Mouse (Mus musculus) cerebellum, adult 2 months (tissue): ENCODE results near the gene Nav3. TPM values are rescaled to one million over a fixed set of nuclear protein-coding genes. Genes with fewer than 3 reads are reported as not detected.

Experiments
- DNase-seq, 2 experiments: peaks; one replicate each; pipeline ENCODE4 v3.0.0; 2021
- H3K27ac ChIP-seq: fragments of 200-500 bp; 2 replicates; pipeline ENCODE4 v1.5.1; 2012; ENCODE audit warnings: low read length, control low read depth, inconsistent platforms; ENCODE audit not compliant: insufficient read depth
- H3K27me3 ChIP-seq: fragments of 200-500 bp; 2 replicates; pipeline ENCODE4 v1.6.1; 2012; ENCODE audit warnings: inconsistent platforms, mild to moderate bottlenecking, low read length, moderate library complexity; ENCODE audit not compliant: control insufficient read depth, insufficient read depth
- H3K4me1 ChIP-seq: fragments of 200-500 bp; 2 replicates; pipeline ENCODE4 v1.6.1; 2011; ENCODE audit warnings: low read length; ENCODE audit not compliant: control insufficient read depth, insufficient read depth
- H3K4me3 ChIP-seq: fragments of 200-500 bp; replicated peaks from 2 replicates; pipeline ENCODE3; 2011; ENCODE audit warnings: mild to moderate bottlenecking, low read depth, low read length, control low read depth; ENCODE audit not compliant: insufficient read depth
- CTCF ChIP-seq: fragments of 200-500 bp; IDR thresholded peaks from 2 replicates; pipeline ENCODE4 v1.5.1; 2011; ENCODE audit warnings: low read depth, mild to moderate bottlenecking, control low read depth, low read length, moderate library complexity, borderline replicate concordance; ENCODE audit not compliant: insufficient read depth
- POLR2A ChIP-seq: fragments of 200-500 bp; IDR thresholded peaks from 2 replicates; pipeline ENCODE4 v1.6.1; 2011; ENCODE audit warnings: low read length, control low read depth, borderline replicate concordance; ENCODE audit not compliant: insufficient read depth
- WGBS: fragments of 180-500 bp; shearing (Covaris S2); methylation state at CpG from one replicate; pipeline ENCODE4 v1.1.7; 2018; 5-methylcytosine and 5-hydroxymethylcytosine counted together
- polyA plus RNA-seq: library from polyadenylated mRNA; depleted of rRNA; stranded (reverse); fragments of >200 nt; gene quantifications from 2 replicates; pipeline ENCODE4 v1.2.3, GENCODE M21; 2012

Gene Nav3
- polyA plus RNA-seq, 1 experiment = 10.6 TPM

- Histone ChIP-seq H3K4me1 (no peaks in the 10 kb centered on the region), H3K4me3 (no peak overlapping the region), H3K27me3 (no peaks in the 10 kb centered on the region), H3K27ac (no peak overlapping the region)
- WGBS = 52% methylated on average over 11 of the region's 11 CpGs
- TF ChIP-seq CTCF (no peak), POLR2A (no peak)
- peak in 1 of 2 experiments; percentile 9 for DNase-seq
Observed at GRCm38 (mm10) chr10:110372724-110373455, 83.1 kb downstream of the Nav3 start.

- Histone ChIP-seq H3K27ac (no peak overlapping the region), H3K4me3 (no peak overlapping the region), H3K4me1 (no peaks in the 10 kb centered on the region), H3K27me3 (no peaks in the 10 kb centered on the region)
- DNase-seq = peak; percentile 13
- WGBS = 31% methylated on average over 7 of the region's 7 CpGs
- TF ChIP-seq CTCF (no peak), POLR2A (no peak)
Observed at GRCm38 (mm10) chr10:110352148-110352547, 103.9 kb downstream of the Nav3 start.

GRCm38 (mm10) chr10:110330030-110330429, 126.0 kb downstream of the Nav3 start:
- Histone ChIP-seq H3K27ac (no peak overlapping the region), H3K27me3 (no peaks in the 10 kb centered on the region), H3K4me1 (no peaks in the 10 kb centered on the region), H3K4me3 (no peak overlapping the region)
- 82% methylated on average over 5 of the region's 5 CpGs for WGBS
- TF ChIP-seq POLR2A (no peak), CTCF (no peak)
- DNase-seq = no peak

- DNase-seq = no peak
- no peak for TF ChIP-seq POLR2A
- 18% methylated on average over 5 of the region's 5 CpGs for WGBS
- no peak overlapping the region for H3K4me3 ChIP-seq
- no peaks in the 10 kb centered on the region for H3K4me1 ChIP-seq
- no peaks in the 10 kb centered on the region for H3K27me3 ChIP-seq
- H3K27ac ChIP-seq = no peak overlapping the region
Observed at GRCm38 (mm10) chr10:110329629-110330028, 126.4 kb downstream of the Nav3 start.

GRCm38 (mm10) chr10:110322082-110322632, 133.8 kb downstream of the Nav3 start:
- 76% methylated on average over 6 of the region's 6 CpGs for WGBS
- Histone ChIP-seq H3K4me1 (no peaks in the 10 kb centered on the region), H3K27ac (no peak overlapping the region), H3K27me3 (no peaks in the 10 kb centered on the region), H3K4me3 (no peak overlapping the region)
- TF ChIP-seq POLR2A (no peak), CTCF (no peak)
- DNase-seq = no peak

GRCm38 (mm10) chr10:110317275-110317674, 138.7 kb downstream of the Nav3 start:
- Histone ChIP-seq H3K27me3 (no peaks in the 10 kb centered on the region), H3K27ac (no peak overlapping the region), H3K4me3 (no peak overlapping the region), H3K4me1 (no peaks in the 10 kb centered on the region)
- WGBS = 93% methylated on average over 5 of the region's 5 CpGs
- no peak for TF ChIP-seq CTCF
- no peak for DNase-seq

GRCm38 (mm10) chr10:110314525-110314924, 141.5 kb downstream of the Nav3 start:
- DNase-seq = no peak
- no peaks in the 10 kb centered on the region for H3K27me3 ChIP-seq
- H3K4me3 ChIP-seq = no peak overlapping the region
- H3K27ac ChIP-seq = no peak overlapping the region
- no peaks in the 10 kb centered on the region for H3K4me1 ChIP-seq
- WGBS = 57% methylated on average over 5 of the region's 5 CpGs
- TF ChIP-seq POLR2A (no peak), CTCF (no peak)

DNA sequence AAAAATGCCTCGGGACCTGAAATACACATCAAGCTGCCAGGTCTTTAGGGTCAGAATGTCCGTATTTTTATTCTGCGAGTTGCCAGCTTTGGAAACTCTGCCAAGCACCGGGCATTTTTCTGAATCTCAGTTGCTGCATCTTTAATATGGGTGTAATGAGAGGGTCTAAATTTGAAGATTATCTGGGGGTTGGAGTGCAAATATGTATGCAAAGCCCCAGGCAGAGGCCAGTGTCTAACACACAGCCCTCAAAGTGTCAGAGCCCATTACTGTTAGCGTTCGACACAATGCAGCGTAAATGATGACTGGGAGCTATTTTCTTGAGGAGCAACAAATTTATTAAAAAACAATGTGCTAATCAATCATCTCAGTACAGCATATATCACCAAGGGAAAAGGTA, 142.0 kb downstream of the Nav3 start:
- H3K27ac ChIP-seq = no peak overlapping the region
- H3K4me1 ChIP-seq = no peaks in the 10 kb centered on the region
- H3K4me3 ChIP-seq = no peak overlapping the region
- DNase-seq = no peak
- WGBS = 59% methylated on average over 7 of the region's 7 CpGs
- no peaks in the 10 kb centered on the region for H3K27me3 ChIP-seq
- no peak for TF ChIP-seq POLR2A
- TF ChIP-seq CTCF = no peak
